24 mouse cellular contexts compared by ENCODE assay signal in the genomic region with DNA sequence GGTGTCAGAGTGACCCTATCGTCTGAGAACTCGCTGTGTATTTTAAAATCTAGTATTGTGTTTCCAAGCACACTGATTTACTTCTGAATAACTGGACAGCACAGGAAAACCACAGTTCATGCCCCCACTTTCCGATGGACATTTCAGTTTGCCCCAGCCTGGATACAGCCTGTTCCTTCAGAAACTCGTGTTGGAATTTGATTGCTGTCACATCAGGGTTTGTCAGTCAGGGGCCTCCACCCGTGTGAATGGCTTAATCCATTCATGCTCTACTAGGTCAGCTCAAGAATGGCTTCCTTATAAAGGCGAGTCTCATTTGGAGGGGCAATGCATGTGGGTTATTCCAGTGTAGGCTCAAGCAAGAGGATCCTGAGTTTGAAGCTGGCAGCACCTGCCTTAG. TPM values are rescaled to one million over a fixed set of nuclear protein-coding genes. Genes with fewer than 3 reads are reported as not detected.
"Had no signal": no experiment of that assay in that cellular context is flagged by ENCODE, and none has a peak within 500 bp of the region (broad histone marks: within the 10 kb centered on the region; RNA-seq: fewer than 3 reads in every experiment).

No protein-coding gene starts in this region.

- H3K27me3 ChIP-seq: stomach, embryonic 15.5 days had no signal

- ATAC-seq: intestine, embryonic 16.5 days; liver, postnatal 0 days; midbrain, embryonic 15.5 days had no signal

- H3K4me2 ChIP-seq: lung, embryonic 15.5 days; midbrain, embryonic 12.5 days; midbrain, embryonic 15.5 days; stomach, embryonic 15.5 days had no signal

- H3K9me3 ChIP-seq: lung, embryonic 15.5 days; midbrain, embryonic 12.5 days; midbrain, embryonic 15.5 days; stomach, embryonic 15.5 days had no signal

- DNase-seq: kidney, adult 18-20 months; kidney, postnatal 25 days; layer of hippocampus, adult 9-11 months; liver, postnatal 0 days; lung, postnatal 10 days; lung, postnatal 4 days; right cerebral cortex, postnatal 25 days; spleen, adult 18-20 months; thymus, adult 2 months; thymus, postnatal 14 days; thymus, postnatal 4 days had no signal

- H3K4me3 ChIP-seq: layer of hippocampus, adult 2 months; lung, embryonic 15.5 days; midbrain, embryonic 12.5 days; midbrain, embryonic 15.5 days; stomach, embryonic 15.5 days had no signal

- H3K9ac ChIP-seq: liver, embryonic 14.5 days; liver, postnatal 0 days; lung, embryonic 15.5 days; midbrain, embryonic 12.5 days; midbrain, embryonic 15.5 days; stomach, embryonic 15.5 days had no signal

- H3K36me3 ChIP-seq: lung, embryonic 15.5 days; midbrain, embryonic 12.5 days; midbrain, embryonic 15.5 days; stomach, embryonic 15.5 days had no signal

- H3K27ac ChIP-seq: kidney, postnatal 0 days; layer of hippocampus, adult 2 months; liver, embryonic 14.5 days; lung, embryonic 15.5 days; midbrain, embryonic 12.5 days; midbrain, embryonic 15.5 days; stomach, embryonic 15.5 days had no signal

RNA-seq across cellular contexts. Expression of gene Lep, which starts 33.3 kb away (rescaled TPM):
- polyA plus RNA-seq: intestine, embryonic 16.5 days; kidney, embryonic 14.5 days; kidney, postnatal 0 days; limb, embryonic 11.5 days; limb, embryonic 14.5 days; liver, adult 2 months; liver, embryonic 14.5 days; liver, postnatal 0 days; lung, embryonic 15.5 days; midbrain, embryonic 12.5 days; midbrain, embryonic 15.5 days; neural tube, embryonic 11.5 days; stomach, embryonic 15.5 days had no signal
